Mouse (Mus musculus): ENCODE data around the gene Gm20388.

Gm20388 gene

GRCm38 (mm10) chr8:120813839-120814238 lies 903.2 kb downstream of the Gm20388 start:
- DNase-seq (ENCODE audit: low spot score in 2 of 2), result peak in 1 of 2 experiments; percentile 26

GRCm38 (mm10) chr8:120816371-120816770 lies 905.7 kb downstream of the Gm20388 start:
- no peak for DNase-seq (ENCODE audit: low spot score in 2 of 2)

- DNase-seq (ENCODE audit: low spot score in 2 of 2), result no peak
Measured at GRCm38 (mm10) chr8:120819906-120820305, 909.3 kb downstream of the Gm20388 start.

GRCm38 (mm10) chr8:120821399-120822170 lies 910.9 kb downstream of the Gm20388 start:
- DNase-seq (ENCODE audit: low spot score in 2 of 2), result no peak

GRCm38 (mm10) chr8:120823331-120823730 lies 912.7 kb downstream of the Gm20388 start:
- no peak for DNase-seq (ENCODE audit: low spot score in 2 of 2)

GRCm38 (mm10) chr8:120823887-120824286 lies 913.2 kb downstream of the Gm20388 start:
- no peak for DNase-seq (ENCODE audit: low spot score in 2 of 2)

- DNase-seq (ENCODE audit: low spot score in 2 of 2), result no peak
Measured at GRCm38 (mm10) chr8:120824638-120825037, 914.0 kb downstream of the Gm20388 start.

GRCm38 (mm10) chr8:120828279-120828678 lies 917.6 kb downstream of the Gm20388 start:
- no peak for DNase-seq (ENCODE audit: low spot score in 2 of 2)

GRCm38 (mm10) chr8:120830661-120831060 lies 920.0 kb downstream of the Gm20388 start:
- DNase-seq (ENCODE audit: low spot score in 2 of 2), result no peak

GRCm38 (mm10) chr8:120832022-120832421 lies 921.4 kb downstream of the Gm20388 start:
- no peak for DNase-seq (ENCODE audit: low spot score in 2 of 2)

GRCm38 (mm10) chr8:120833196-120833595 lies 922.6 kb downstream of the Gm20388 start:
- DNase-seq (ENCODE audit: low spot score in 2 of 2), result no peak

- no peak for DNase-seq (ENCODE audit: low spot score in 2 of 2)
Measured at GRCm38 (mm10) chr8:120839031-120839430, 928.4 kb downstream of the Gm20388 start.

GRCm38 (mm10) chr8:120843084-120843483 lies 932.4 kb downstream of the Gm20388 start:
- no peak for DNase-seq (ENCODE audit: low spot score in 2 of 2)

GRCm38 (mm10) chr8:120846018-120846417 lies 935.4 kb downstream of the Gm20388 start:
- no peak for DNase-seq (ENCODE audit: low spot score in 2 of 2)

GRCm38 (mm10) chr8:120847279-120847678 lies 936.6 kb downstream of the Gm20388 start:
- DNase-seq (ENCODE audit: low spot score in 2 of 2), result no peak

GRCm38 (mm10) chr8:120847735-120848134 lies 937.1 kb downstream of the Gm20388 start:
- DNase-seq (ENCODE audit: low spot score in 2 of 2), result no peak

- peak; percentile 13 to 15 for DNase-seq (ENCODE audit: low spot score in 2 of 2)
Measured at GRCm38 (mm10) chr8:120848434-120848833, 937.8 kb downstream of the Gm20388 start.

GRCm38 (mm10) chr8:120851411-120851810 lies 940.8 kb downstream of the Gm20388 start:
- DNase-seq (ENCODE audit: low spot score in 2 of 2), result no peak

- DNase-seq (ENCODE audit: low spot score in 2 of 2), result no peak
Measured at GRCm38 (mm10) chr8:120859881-120860280, 949.2 kb downstream of the Gm20388 start.

GRCm38 (mm10) chr8:120860423-120861126 lies 949.9 kb downstream of the Gm20388 start:
- no peak for DNase-seq (ENCODE audit: low spot score in 2 of 2)

GRCm38 (mm10) chr8:120863683-120864082 lies 953.0 kb downstream of the Gm20388 start:
- DNase-seq (ENCODE audit: low spot score in 2 of 2), result no peak

- no peak for DNase-seq (ENCODE audit: low spot score in 2 of 2)
Measured at GRCm38 (mm10) chr8:120867386-120867785, 956.7 kb downstream of the Gm20388 start.

GRCm38 (mm10) chr8:120872661-120873060 lies 962.0 kb downstream of the Gm20388 start:
- DNase-seq (ENCODE audit: low spot score in 2 of 2), result no peak

All from heart, adult 9 months (tissue).